Mouse (Mus musculus) naive thymus-derived CD4-positive, alpha-beta T cell, adult 5 months (primary cell): Measurements from ENCODE around the gene Gprc5c. TPM values are rescaled to one million over a fixed set of nuclear protein-coding genes. Genes with fewer than 3 reads are reported as not detected.

Experiments used
- polyA plus RNA-seq: library from polyadenylated mRNA; unstranded; fragments of 100-300 nt; shearing (Covaris generic); gene quantifications from one replicate; pipeline ENCODE4 v1.2.1, GENCODE M21; 2017

Gene Gprc5c
- not detected for polyA plus RNA-seq

DNA sequence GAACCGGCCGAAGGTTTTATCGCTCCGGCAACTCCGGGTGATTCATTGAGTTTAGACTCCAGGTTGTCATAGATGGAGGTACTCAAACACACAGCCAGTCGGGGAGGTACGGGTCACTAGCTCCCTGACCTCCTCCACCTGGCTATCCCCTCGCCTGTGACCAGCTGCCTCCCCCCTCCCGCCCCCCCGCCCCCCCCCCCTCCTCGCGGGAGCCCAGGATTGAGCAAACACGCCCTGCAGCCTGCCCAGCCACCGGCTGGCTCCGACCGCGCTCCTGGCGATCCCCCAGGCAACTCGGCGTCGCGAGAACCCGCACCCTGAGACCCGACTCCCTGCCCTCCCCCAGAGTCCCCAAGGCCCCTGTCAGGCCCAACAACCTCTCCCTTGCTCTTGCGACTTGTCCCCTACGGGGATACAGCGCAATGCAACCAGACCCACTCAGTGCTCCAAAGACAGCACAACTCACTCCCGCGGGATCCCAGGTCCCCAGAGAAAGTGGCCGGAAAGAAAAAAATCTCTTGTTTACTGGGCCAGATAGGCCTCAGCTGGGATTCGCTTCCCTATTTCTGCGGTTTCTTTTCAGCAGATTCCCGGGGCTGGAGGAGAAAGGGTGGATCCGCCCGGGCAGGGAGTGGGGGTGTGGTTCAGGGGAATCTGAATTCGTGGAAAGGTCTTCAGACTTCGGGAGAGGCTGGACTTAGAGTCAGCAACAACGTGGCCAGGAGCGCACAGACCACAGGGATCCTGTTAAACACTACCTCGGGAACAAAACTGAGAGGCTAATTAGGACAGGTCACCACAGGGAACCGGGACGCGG, at the start of gene Gprc5c:
Gene Gprc5c, plus strand, starts transcription at position 701 of the 817 bp plus-strand sequence.

GRCm38 (mm10) chr11:114889991-114890518, 39.1 kb downstream of the Gprc5c start, which contains the start of gene Cd300a:
Gene Cd300a, plus strand, starts transcription at chr11:114890041.

Other genes with a start within 250 kb of the Gprc5c start
- 531 TPM for gene Rpl38, start 182.6 kb upstream of the Gprc5c start, polyA plus RNA-seq
- gene Ttyh2, start 175.7 kb upstream of the Gprc5c start, polyA plus RNA-seq: 0.22 TPM
- not detected for gene Dnaic2, start 123.7 kb upstream of the Gprc5c start, polyA plus RNA-seq
- not detected for gene Kif19a, start 85.8 kb upstream of the Gprc5c start, polyA plus RNA-seq
- gene Btbd17, start 55.2 kb upstream of the Gprc5c start, polyA plus RNA-seq: not detected
- gene Gpr142, start 52.2 kb upstream of the Gprc5c start, polyA plus RNA-seq: not detected
- 0.07 TPM for gene Cd300a, start 38.9 kb downstream of the Gprc5c start, polyA plus RNA-seq
- gene Cd300lb, start 83.2 kb downstream of the Gprc5c start, polyA plus RNA-seq: not detected
- gene Cd300c, start 118.0 kb downstream of the Gprc5c start, polyA plus RNA-seq: not detected
- not detected for gene Cd300ld, start 138.8 kb downstream of the Gprc5c start, polyA plus RNA-seq
- gene Cd300c2, start 150.7 kb downstream of the Gprc5c start, polyA plus RNA-seq: not detected
- not detected for gene Cd300ld2, start 165.0 kb downstream of the Gprc5c start, polyA plus RNA-seq
- not detected for gene Cd300ld4, start 175.9 kb downstream of the Gprc5c start, polyA plus RNA-seq
- gene Cd300ld5, start 186.6 kb downstream of the Gprc5c start, polyA plus RNA-seq: not detected
- gene Cd300ld3, start 197.3 kb downstream of the Gprc5c start, polyA plus RNA-seq: not detected
- gene Cd300e, start 211.0 kb downstream of the Gprc5c start, polyA plus RNA-seq: not detected
- 45.1 TPM for gene Rab37, start 240.3 kb downstream of the Gprc5c start, polyA plus RNA-seq